Mouse (Mus musculus) right cerebral cortex, adult 18-20 months (tissue): ENCODE measurements around the gene Inppl1.
A peak's percentile ranks its signal among the peaks of the same experiment; 100 is the strongest.

Source experiments
- DNase-seq: peaks from one replicate; pipeline ENCODE4 v3.0.0; 2022; ENCODE audit warnings: mixed read lengths

Inppl1 gene

GRCm38 (mm10) chr7:101837154-101837605 is 849 bp downstream of the Inppl1 start:
- no peak for DNase-seq

- peak; percentile 38 for DNase-seq
Observed at GRCm38 (mm10) chr7:101836271-101837153, 1.5 kb downstream of the Inppl1 start.

GRCm38 (mm10) chr7:101835457-101836109 is 2.4 kb downstream of the Inppl1 start:
- DNase-seq, result no peak

- no peak for DNase-seq
Observed at GRCm38 (mm10) chr7:101834903-101835302, 3.1 kb downstream of the Inppl1 start.

GRCm38 (mm10) chr7:101833916-101834584 is 4.0 kb downstream of the Inppl1 start:
- DNase-seq, result no peak

- no peak for DNase-seq
Observed at GRCm38 (mm10) chr7:101833352-101833751, 4.7 kb downstream of the Inppl1 start.

GRCm38 (mm10) chr7:101832372-101832771 is 5.7 kb downstream of the Inppl1 start:
- no peak for DNase-seq

- DNase-seq, result no peak
Observed at GRCm38 (mm10) chr7:101831437-101831836, 6.6 kb downstream of the Inppl1 start.

- no peak for DNase-seq
Observed at GRCm38 (mm10) chr7:101830373-101830772, 7.7 kb downstream of the Inppl1 start.

GRCm38 (mm10) chr7:101823758-101824630 is 14.0 kb downstream of the Inppl1 start:
- DNase-seq, result no peak

- DNase-seq, result no peak
Observed at GRCm38 (mm10) chr7:101822836-101823757, 14.9 kb downstream of the Inppl1 start.

- DNase-seq, result no peak
Observed at GRCm38 (mm10) chr7:101821571-101822501, 16.2 kb downstream of the Inppl1 start.

GRCm38 (mm10) chr7:101820295-101821030 is 17.6 kb downstream of the Inppl1 start:
- DNase-seq, result no peak

- no peak for DNase-seq
Observed at GRCm38 (mm10) chr7:101817861-101818401, 20.1 kb downstream of the Inppl1 start, which contains the start of gene Phox2a. Phox2a (plus strand) TSS chr7:101818313.

GRCm38 (mm10) chr7:101777053-101777452 is 61.0 kb downstream of the Inppl1 start:
- DNase-seq, result no peak

GRCm38 (mm10) chr7:101772687-101773086 is 65.3 kb downstream of the Inppl1 start:
- peak; percentile 39 for DNase-seq
